Mouse (Mus musculus) megakaryocyte, embryonic 14.5 days (primary cell): ENCODE measurements around the gene Elovl5. TPM values are rescaled to one million over a fixed set of nuclear protein-coding genes. Genes with fewer than 3 reads are reported as not detected.

Source experiments
- H3K27me3 ChIP-seq: replicated peaks from 2 replicates; pipeline ENCODE3; 2012; ENCODE audit warnings: inconsistent platforms
- H3K36me3 ChIP-seq: replicated peaks from 2 replicates; pipeline ENCODE3; 2012; ENCODE audit warnings: low read length, inconsistent platforms, mixed read lengths
- H3K4me1 ChIP-seq: 2 replicates; pipeline ENCODE4 v1.6.1; 2012; ENCODE audit warnings: inconsistent platforms
- H3K4me3 ChIP-seq: replicated peaks from 2 replicates; pipeline ENCODE3; 2012; ENCODE audit warnings: moderate library complexity, mild to moderate bottlenecking, inconsistent platforms
- H3K9me3 ChIP-seq: 2 replicates; pipeline ENCODE4 v1.6.1; 2012; ENCODE audit warnings: inconsistent platforms
- FLI1 ChIP-seq: IDR thresholded peaks from 2 replicates; pipeline ENCODE4 v1.6.1; 2012; ENCODE audit warnings: low read length, inconsistent platforms, mixed read lengths
- GATA1 ChIP-seq: IDR thresholded peaks from 3 replicates; pipeline ENCODE4 v1.6.1; 2012; ENCODE audit warnings: mixed read lengths, low read length, inconsistent platforms, borderline replicate concordance
- polyA plus RNA-seq: library from polyadenylated mRNA; stranded (reverse); fragments of >175 nt; gene quantifications from 2 replicates; pipeline ENCODE4 v1.2.3, GENCODE M21; 2012; ENCODE audit warnings: low replicate concordance; ENCODE audit not compliant: insufficient read depth

Elovl5 gene
- polyA plus RNA-seq, 1 experiment, result 2.0 TPM

GRCm38 (mm10) chr9:77941058-77941457 lies 23.9 kb downstream of the Elovl5 start:
- no peaks in the 10 kb centered on the region for H3K36me3 ChIP-seq
- no peak overlapping the region for H3K4me3 ChIP-seq
- no peaks in the 10 kb centered on the region for H3K9me3 ChIP-seq
- no peak for TF ChIP-seq FLI1
- TF ChIP-seq GATA1, result no peak
- H3K4me1 ChIP-seq, result peaks cover 61% of the 10 kb centered on the region
- H3K27me3 ChIP-seq, result no peaks in the 10 kb centered on the region

- peaks cover under 1% of the 10 kb centered on the region for H3K36me3 ChIP-seq
- TF ChIP-seq GATA1 (no peak), FLI1 (no peak)
- no peaks in the 10 kb centered on the region for H3K27me3 ChIP-seq
- no peaks in the 10 kb centered on the region for H3K9me3 ChIP-seq
- H3K4me3 ChIP-seq, result no peak overlapping the region
- H3K4me1 ChIP-seq, result peaks cover 63% of the 10 kb centered on the region
Measured at GRCm38 (mm10) chr9:77941836-77942235, 24.7 kb downstream of the Elovl5 start.

GRCm38 (mm10) chr9:77942411-77942810 lies 25.2 kb downstream of the Elovl5 start:
- H3K9me3 ChIP-seq, result no peaks in the 10 kb centered on the region
- TF ChIP-seq GATA1 (no peak), FLI1 (no peak)
- peaks cover 60% of the 10 kb centered on the region for H3K4me1 ChIP-seq
- no peak overlapping the region for H3K4me3 ChIP-seq
- H3K27me3 ChIP-seq, result no peaks in the 10 kb centered on the region
- H3K36me3 ChIP-seq, result peaks cover 5% of the 10 kb centered on the region

- no peaks in the 10 kb centered on the region for H3K27me3 ChIP-seq
- H3K36me3 ChIP-seq, result peaks cover 6% of the 10 kb centered on the region
- H3K9me3 ChIP-seq, result no peaks in the 10 kb centered on the region
- peaks cover 54% of the 10 kb centered on the region for H3K4me1 ChIP-seq
- TF ChIP-seq FLI1, result no peak
- TF ChIP-seq GATA1, result no peak
- H3K4me3 ChIP-seq, result no peak overlapping the region
Measured at GRCm38 (mm10) chr9:77943316-77943715, 26.2 kb downstream of the Elovl5 start.

GRCm38 (mm10) chr9:77944195-77944594 lies 27.0 kb downstream of the Elovl5 start:
- Histone ChIP-seq H3K4me3 (no peak overlapping the region), H3K27me3 (no peaks in the 10 kb centered on the region), H3K36me3 (peaks cover 6% of the 10 kb centered on the region), H3K4me1 (peaks cover 49% of the 10 kb centered on the region), H3K9me3 (no peaks in the 10 kb centered on the region)
- no peak for TF ChIP-seq GATA1
- no peak for TF ChIP-seq FLI1

GRCm38 (mm10) chr9:77945792-77946666 lies 28.9 kb downstream of the Elovl5 start:
- TF ChIP-seq FLI1 (no peak), GATA1 (no peak)
- no peak overlapping the region for H3K4me3 ChIP-seq
- H3K27me3 ChIP-seq, result no peaks in the 10 kb centered on the region
- H3K36me3 ChIP-seq, result peaks cover 6% of the 10 kb centered on the region
- no peaks in the 10 kb centered on the region for H3K9me3 ChIP-seq
- peaks cover 38% of the 10 kb centered on the region for H3K4me1 ChIP-seq

GRCm38 (mm10) chr9:77948214-77948613 lies 31.1 kb downstream of the Elovl5 start:
- no peak overlapping the region for H3K4me3 ChIP-seq
- peaks cover 6% of the 10 kb centered on the region for H3K36me3 ChIP-seq
- no peaks in the 10 kb centered on the region for H3K9me3 ChIP-seq
- no peaks in the 10 kb centered on the region for H3K27me3 ChIP-seq
- no peak for TF ChIP-seq GATA1
- TF ChIP-seq FLI1, result no peak
- peaks cover 29% of the 10 kb centered on the region for H3K4me1 ChIP-seq

- no peak overlapping the region for H3K4me3 ChIP-seq
- TF ChIP-seq FLI1 (no peak), GATA1 (no peak)
- peaks cover 42% of the 10 kb centered on the region for H3K4me1 ChIP-seq
- peaks cover 6% of the 10 kb centered on the region for H3K36me3 ChIP-seq
- no peaks in the 10 kb centered on the region for H3K27me3 ChIP-seq
- no peaks in the 10 kb centered on the region for H3K9me3 ChIP-seq
Measured at GRCm38 (mm10) chr9:77949753-77950268, 32.6 kb downstream of the Elovl5 start.

GRCm38 (mm10) chr9:77950841-77951475 lies 33.8 kb downstream of the Elovl5 start:
- TF ChIP-seq FLI1 (no peak), GATA1 (no peak)
- peaks cover 6% of the 10 kb centered on the region for H3K36me3 ChIP-seq
- no peaks in the 10 kb centered on the region for H3K27me3 ChIP-seq
- no peak overlapping the region for H3K4me3 ChIP-seq
- H3K4me1 ChIP-seq, result peaks cover 48% of the 10 kb centered on the region
- H3K9me3 ChIP-seq, result no peaks in the 10 kb centered on the region

GRCm38 (mm10) chr9:77951971-77952370 lies 34.8 kb downstream of the Elovl5 start:
- peaks cover 48% of the 10 kb centered on the region for H3K4me1 ChIP-seq
- no peak for TF ChIP-seq GATA1

More at GRCm38 (mm10) chr9:77951971-77952370, 34.8 kb downstream of the Elovl5 start:
- no peaks in the 10 kb centered on the region for H3K9me3 ChIP-seq
- H3K27me3 ChIP-seq, result no peaks in the 10 kb centered on the region
- no peak overlapping the region for H3K4me3 ChIP-seq
- H3K36me3 ChIP-seq, result peaks cover 6% of the 10 kb centered on the region
